Mouse (Mus musculus) ovary, postnatal 14 days (tissue): ENCODE results near the gene Ncoa1.
A peak's percentile ranks its signal among the peaks of the same experiment; 100 is the strongest.
"Not testable (repeated sequence)": the region's sequence is repeated elsewhere in the genome, so short reads cannot be mapped to it uniquely, and the experiment has no call there.

ENCODE experiments used
- DNase-seq: peaks from one replicate; pipeline ENCODE4 v3.0.0; 2022; ENCODE audit warnings: low spot score

The Ncoa1 gene

DNA sequence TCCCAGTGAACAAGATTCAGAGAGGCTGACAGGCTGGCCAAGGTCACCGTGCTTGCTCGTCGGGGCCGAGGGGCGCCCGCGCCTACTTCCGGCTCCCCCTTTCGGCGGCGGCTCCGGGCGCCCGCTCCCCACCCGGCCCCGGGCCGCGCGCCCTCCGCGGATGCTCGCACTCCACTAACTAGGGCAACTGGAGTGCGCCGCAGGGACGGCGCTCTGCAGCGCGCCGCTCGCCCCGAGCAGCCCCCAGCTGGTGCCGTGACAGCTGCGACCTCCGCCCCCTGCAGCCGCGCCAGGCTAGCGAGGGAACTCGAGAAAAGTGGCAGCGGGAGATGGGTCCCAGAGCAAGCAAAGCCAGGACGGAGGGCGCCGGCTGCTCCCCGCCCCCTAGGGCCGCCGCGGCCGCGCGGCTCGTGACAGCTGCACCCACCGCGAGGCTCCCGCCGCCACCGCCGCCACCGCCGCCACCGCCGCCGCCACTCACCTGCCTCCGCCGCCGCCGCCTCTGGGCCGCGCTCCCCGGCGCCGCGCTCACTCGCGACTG lies 621 bp downstream of the Ncoa1 start:
- DNase-seq, result peak; percentile 23

DNA sequence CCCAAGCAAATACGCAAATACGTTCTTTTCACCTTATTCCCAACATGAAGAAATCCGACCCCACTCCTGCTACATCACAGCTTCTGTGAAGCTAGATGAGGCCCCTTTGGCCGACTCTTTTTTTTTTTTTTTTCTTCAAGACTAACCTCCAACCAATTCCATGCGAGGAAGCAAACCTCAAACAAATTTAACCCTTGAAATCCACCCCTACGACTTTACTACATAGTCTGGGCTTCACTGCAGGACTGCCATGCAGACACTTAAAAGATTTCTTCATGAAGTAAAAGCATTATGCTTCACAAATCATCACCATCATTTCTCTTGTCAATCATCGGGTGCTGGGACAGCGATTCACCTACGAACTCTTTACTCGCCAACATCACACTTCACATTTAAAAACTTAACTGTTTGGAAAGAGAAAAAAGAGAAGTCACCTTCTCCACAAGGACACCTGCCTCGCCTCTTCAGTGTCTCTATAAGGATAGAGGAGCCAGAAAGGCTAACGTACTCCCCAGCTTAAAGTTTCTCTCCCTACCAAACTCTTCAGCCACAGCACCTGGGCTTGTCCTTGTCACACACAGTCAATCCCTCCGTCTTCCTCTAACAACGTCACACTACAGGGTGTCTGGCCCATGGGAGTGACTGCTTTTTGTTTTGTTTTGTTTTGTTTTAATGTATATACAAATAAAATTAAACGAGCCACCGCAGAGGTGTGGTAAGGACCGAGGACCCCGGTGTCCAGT lies 1.6 kb downstream of the Ncoa1 start:
- no peak for DNase-seq

DNA sequence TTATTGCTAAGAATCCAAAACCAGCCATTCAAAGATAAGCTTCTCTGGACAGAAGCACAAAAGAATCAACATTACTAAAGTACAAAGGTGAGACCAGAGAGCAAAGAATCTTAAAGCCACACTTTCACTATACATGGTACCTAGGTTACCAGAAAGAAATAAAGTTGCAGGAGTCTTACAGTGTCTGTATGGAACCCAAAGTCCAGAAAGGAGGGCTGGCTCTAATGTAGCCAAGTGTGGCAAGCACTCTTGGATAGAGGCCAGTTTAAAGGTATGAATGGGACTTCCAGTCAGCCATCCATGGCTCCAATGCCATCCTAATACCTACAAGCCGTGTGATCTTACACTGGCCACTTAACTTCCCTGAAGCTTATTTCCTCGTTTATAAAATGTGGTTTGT lies 7.9 kb downstream of the Ncoa1 start:
- DNase-seq, result no peak

DNA sequence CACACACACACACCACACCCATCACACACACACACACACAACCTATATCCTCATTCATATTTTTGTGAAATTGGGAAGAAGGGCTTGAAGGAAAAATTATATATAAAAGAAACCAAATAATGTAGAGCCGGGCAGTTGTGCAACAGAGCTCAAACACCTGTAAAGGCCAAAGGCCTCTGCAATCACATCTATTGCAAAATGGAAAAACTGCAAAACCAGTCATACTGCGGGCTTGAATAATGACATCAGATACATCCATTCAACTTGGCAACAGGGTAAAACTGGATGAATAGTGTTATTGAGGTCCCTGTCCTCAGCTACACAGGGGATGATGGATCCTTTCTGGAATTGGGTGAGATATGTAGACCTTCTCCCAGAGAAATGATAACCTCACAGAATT lies 13.3 kb downstream of the Ncoa1 start:
- DNase-seq, result no peak

DNA sequence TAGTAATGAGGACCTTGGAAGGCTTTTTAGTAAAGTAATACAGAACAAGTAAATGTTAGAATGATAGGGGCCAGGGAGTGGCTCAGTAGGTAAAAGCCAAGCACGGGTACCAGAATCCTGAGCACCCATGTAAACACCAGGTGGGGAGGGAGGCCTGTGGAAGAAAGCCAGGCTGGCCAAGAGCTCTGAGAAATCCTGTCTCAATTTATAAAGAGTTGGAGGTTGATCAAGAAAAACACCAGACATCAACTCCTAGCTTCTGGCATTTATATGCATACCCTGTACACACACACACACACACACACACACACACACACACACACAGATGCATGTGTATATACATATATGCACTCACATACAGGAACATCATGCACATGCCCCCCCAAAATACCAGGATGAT lies 14.6 kb downstream of the Ncoa1 start:
- DNase-seq, result no peak

DNA sequence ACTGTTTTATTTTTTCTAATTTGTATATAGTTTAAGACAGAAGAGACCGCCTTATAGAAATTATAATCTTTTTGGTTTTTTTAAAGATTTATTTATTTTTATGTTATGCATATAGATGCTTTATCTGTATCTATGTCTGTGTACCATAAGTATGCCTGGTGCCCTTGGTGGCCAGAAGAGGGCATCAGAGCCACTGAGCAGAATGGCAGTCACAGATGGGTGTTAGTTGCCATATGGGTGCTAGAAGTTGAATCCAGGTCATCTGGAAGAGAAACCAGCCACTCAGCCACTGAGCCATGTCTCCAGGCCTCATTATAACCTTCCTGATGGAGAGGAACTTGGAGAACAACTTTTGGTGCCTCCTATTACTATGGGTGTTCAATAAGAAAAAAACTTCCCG lies 16.0 kb downstream of the Ncoa1 start:
- no peak for DNase-seq

DNA sequence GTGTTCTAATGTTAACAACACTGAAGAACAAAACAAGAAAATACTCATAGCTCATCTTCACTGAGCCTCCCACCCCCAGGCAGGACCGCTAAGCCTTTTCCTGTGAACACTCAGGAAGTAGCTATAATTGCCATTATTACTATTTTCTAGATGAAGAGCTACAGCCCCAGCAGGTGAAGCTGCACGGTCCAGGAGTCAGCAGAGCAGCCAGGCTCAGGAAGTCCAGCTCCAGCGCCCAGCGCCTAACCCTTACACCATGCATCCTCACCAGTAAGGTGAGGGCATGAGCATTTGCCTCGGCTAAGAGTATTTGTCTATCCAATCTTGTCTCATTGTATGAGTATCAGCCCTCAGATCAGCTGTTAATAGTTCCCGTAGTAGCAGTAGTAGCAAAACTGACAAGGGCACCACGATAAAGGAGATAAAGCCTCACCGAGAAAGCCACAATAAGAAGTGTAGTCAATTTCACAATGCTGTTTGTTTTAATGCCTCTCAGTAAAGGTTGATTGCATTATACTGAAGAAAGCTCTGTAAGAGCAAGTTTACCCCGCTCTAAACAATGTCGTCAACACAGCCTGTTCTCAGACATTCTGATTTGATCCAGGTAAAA lies 21.9 kb downstream of the Ncoa1 start:
- DNase-seq, result no peak

DNA sequence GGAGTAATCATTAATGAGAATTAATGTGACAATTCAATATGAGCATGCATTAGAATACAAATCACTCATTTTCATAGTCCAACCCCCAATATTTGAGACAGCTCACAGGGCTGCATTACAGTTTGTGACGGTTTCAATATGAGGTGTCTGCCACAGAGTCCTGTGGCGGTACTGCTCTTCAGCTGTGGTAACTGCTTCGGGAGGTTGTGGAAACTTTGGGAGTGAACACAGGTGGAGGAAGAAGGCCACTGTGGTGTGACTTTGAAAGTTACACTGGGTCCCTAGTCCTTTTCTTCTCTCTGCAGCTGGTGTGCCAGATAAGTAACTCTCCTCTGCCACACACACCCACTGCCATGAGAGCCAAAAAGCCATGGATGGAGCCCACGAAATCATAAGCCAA lies 22.7 kb downstream of the Ncoa1 start:
- no peak for DNase-seq

DNA sequence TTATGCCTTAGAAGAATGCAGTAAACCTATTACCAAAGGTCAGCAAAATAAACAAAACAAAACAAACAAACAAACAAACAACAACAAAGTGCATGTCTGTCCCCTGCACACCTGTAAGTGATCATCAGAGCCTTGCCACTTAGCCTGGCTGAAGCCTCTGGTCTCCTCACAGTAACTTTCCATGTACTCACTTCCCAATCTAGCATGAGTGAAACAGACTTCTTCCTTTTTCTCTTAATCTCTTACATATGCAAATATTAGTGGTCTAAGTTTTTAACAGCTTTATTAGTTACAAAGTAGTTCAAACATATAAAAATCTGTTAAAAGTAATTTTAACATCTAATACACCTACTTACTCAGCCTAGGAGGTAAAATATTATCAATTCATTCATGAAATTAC lies 24.7 kb downstream of the Ncoa1 start:
- no peak for DNase-seq

DNA sequence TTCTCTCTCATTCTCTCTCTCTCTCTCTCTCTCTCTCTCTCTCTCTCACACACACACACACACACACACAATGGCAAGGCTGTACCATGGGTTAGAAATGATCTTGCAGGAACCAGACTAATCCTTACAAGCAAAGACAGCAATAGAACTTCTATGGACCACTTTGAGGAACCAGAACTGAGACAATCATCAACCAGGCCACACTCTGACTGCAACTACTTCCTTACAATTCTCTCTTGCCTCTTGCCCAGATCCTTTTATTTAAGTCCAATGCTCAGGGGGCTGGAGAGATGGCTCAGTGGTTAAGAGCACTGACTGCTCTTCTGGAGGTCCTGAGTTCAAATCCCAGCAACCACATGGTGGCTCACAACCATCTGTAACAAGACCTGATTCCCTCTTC lies 26.5 kb downstream of the Ncoa1 start:
- not testable (repeated sequence) for DNase-seq

DNA sequence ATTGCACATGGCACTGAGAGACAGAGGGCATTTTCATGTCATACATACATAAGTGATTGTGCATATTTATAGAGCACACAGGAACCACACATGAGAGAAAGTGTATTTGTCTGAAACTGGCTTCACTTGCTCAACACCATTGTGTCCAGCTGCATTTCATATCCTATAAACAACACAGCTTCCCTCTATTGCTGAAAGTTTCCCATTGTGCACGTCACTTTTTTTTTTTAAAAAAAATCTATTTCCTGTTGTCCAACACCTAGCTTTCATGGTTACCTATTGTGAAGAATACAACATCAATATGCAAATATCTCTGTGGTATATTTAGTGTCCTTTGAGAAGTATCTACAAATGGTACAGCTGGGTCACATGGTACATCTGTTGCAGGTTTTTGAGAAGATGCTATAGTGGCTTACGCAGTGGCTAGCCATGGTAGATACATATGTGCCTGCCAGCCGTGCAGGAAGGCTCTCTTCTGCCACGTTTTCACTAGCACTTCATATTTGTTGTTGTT lies 28.8 kb downstream of the Ncoa1 start:
- DNase-seq, result no peak

DNA sequence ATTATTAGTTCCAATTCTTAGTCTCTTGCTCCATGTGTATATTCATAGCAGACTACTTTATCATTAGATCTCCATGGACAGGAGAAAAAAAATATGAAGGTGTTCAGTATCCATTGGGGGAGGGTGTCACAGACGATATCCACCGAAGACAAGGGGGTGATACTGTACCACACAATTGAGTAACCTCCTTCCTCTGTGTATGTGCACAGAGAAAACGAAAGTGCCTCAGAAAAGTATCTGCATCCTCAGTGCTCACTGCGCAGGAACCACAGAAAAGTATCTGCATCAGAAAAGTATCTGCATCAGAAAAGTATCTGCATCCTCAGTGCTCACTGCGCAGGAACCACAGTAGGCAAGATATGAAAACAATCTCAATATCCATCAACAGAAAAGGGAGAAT lies 32.0 kb downstream of the Ncoa1 start:
- no peak for DNase-seq

DNA sequence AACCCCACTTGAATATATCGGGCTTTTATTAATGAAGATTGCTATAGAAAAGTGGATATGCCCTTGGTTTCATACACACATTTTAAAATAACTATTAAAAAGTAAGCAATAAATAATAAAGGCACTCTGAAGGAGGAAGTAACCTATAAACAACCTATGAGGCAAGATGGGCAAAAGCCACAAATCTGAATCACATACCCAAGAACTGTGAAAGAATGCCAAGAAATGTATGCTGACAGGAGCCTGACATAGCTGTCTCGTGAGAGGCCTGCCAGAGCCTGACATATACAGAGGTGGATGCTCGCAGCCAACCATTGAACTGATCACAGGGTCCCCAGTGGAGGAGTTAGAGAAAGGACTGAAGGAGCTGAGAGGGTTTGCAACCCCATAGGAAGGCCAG lies 35.5 kb downstream of the Ncoa1 start:
- no peak for DNase-seq

DNA sequence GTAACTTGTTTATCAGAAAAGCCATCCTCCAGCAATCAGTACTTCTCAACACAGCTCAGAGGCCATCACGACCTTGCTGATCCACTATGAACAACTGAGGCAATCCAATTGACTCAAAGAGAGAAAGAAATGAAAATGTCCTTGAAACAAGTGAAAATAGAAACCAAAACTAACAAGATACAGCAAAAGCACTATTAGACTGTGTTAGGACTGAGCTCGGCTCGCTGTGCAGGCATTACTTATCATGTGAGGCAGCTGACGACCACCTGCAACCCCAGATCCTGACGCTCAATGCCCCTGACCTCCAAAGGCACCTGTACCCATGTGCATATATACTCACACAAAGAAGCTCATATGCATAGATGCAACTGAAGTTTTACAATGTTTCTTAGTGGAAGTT lies 40.8 kb downstream of the Ncoa1 start:
- no peak for DNase-seq

DNA sequence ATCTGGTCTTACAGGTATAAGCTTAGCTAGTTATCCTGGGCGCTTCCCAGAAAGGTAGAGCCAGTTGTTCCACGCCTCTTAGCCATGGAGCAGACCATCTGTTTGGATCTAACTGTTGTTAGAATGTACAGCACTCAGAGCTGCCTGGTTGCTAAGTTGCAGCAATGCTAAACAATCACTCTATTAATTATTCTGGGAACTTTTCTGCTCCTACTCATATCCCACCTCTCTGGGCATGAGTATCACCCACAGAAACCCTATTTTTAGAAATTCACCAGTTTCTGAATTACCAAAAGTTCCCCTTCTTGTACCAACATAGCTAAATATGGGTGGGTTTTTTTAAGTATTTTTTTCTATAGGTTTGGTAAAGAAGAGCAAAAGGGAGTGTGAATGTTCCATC lies 43.4 kb downstream of the Ncoa1 start:
- no peak for DNase-seq

DNA sequence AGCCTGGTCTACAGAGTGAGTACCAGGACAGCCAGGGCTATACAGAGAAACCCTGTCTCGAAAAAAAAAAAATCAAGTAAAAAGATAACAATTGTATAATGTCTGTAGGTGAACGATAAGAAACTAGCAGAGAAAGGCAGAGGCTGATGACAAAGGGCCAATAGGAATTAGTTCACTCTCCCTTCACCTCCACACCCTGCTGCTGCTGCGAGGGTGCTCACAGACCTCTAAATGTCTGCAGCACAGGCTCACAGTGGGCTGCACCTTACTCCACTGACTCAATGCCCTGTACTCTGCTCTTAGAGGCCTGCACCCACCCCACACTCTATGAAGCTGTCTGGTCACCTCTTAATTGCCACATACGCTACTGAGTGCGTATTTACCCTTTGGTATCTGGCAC lies 45.0 kb downstream of the Ncoa1 start:
- no peak for DNase-seq

DNA sequence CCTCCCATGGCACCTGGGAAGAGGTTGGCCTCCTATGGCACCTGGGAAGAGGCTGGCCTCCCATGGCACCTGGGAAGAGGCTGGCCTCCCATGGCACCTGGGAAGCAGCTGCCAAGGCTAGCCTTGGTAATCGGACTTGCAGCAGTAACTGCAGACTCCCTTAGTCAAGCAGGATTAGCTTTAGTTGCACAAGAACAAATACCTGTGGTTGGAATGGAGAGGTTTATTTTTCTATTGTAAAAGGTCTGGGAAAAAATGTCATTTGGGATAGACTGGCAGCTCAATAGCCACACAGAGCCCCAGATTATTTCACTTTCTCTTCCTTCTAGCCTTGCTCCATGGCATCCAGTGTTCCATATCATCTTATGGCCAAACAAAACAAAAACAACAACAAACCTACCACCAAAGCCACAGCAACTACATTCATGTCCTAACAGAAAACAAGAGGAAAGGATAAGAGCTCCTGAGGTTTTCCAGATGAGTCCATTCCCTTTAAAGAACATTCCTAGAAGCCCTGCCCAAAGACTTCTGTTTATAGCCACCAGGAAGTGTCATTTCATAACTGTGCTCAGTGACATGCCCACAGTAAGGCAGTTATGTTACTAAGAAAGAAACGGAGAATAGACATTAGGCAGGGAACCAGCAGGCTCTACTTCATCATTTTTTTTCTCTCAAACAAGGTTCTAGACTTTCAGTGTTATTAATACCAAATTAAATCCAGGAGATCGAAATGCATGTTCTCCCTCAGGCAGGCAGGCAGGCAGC lies 46.7 kb downstream of the Ncoa1 start:
- no peak for DNase-seq

DNA sequence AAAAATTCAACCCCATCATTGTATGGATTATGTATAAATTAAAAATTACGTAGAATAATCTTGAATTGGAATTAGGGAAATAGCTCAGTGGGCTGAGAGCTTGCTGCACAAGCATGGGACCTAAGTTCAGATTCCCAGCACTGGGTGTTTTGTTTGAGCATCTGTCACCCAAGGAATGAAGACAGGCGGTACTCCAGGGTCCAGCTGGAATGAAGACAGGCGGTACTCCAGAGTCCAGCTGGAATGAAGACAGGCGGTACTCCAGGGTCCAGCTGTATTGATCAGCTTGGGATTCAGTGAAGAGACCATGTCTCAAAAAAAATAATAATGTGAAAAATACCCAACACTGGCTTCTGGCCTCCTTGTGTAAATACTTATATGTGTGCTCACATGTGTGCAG lies 58.2 kb downstream of the Ncoa1 start:
- DNase-seq, result no peak

DNA sequence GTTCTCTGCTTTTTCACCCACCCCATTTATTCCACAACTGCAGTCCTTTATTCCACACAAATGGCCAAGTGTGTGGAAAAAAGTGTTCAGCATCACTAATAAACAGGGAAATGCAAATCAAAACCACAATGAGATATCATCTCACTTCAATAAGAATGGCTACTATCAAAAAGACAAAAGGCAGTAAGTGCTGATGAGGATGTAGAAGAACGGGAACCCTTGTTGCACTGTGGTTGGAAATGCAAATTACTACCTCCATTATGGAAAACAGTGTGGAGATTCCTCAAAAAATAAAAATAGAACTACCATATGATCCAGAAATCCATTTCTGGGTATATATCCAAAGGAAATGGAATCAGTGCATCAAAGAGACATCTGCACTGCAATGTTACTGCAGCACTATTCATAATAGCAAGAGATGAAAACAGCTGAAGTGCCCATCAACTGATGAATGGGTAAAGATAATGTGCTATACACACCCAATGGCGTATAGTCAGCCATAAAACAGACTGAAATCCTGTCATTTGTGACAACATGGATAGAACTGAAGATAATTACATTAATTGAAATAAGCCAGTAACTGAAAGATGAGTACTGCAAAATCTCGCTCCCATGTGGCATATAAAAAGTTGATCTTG lies 59.2 kb downstream of the Ncoa1 start:
- DNase-seq, result no peak

DNA sequence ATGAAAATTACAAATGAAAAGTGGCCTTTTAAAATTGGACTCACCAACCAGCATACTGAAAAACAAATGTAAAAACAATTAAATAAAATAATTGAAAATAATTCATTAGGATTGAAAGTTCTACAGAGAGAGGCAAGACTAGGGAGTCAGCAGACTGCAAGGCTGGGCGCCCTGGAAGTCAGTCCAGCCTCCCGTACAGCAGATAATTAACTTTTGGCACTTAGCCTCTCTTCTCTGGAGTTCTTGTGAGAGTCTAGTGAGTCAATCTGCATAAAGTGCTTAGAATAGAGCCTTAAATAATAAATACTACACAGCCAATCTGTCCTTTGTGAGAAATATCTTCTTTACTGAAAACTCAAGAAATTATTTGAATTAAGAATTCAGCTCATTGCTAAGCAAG lies 69.9 kb downstream of the Ncoa1 start:
- DNase-seq, result no peak

DNA sequence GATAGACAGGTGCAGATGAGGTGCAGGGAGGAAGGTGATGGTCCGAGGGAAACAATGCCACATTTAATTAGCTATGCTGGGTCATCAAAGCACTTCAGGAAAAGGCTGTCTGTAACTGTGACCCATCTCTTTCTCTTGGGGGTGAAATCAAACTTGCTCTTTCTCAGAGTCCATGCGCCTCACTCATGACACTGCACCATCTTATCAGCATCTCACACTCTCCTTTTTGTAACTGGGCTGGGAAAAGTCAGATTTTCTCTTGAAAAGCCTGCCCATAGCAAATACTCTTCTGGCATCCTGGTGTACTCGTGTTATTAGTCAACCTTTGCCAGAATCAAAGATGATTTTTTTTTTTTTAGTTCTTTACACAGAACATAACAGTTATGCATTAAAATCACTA lies 70.8 kb downstream of the Ncoa1 start:
- no peak for DNase-seq

DNA sequence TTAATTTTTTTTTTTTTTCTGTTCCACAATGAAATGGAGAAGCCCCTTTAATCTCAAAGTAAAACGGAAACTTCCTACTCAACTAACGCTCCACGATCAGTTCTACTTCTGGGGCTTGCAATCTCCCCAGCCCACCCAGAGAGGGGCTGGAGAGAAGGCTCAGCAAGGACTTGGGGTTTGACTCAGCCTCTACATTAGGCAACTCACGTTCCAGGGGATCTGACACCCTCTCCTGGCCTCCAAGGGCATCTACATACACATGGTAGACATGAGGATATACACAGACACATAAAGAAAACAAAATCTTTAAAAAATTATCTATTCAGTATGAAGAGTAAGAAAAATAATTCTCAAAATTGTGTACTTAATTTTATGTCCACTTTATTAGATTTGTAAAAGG lies 73.8 kb downstream of the Ncoa1 start:
- no peak for DNase-seq
